Mouse (Mus musculus): ENCODE data around the gene Eif5a2.

GRCm38 (mm10) chr3:28766935-28767334 is 14.1 kb upstream of the Eif5a2 start:
- no peak for TF ChIP-seq CTCF (IDR thresholded peaks at IDR 0.05; ENCODE audit: borderline replicate concordance, insufficient read depth, low read length)
- no peak for TF ChIP-seq POLR2A (IDR thresholded peaks at IDR 0.05; ENCODE audit: low read depth, low read length)

Data from embryonic fibroblast, embryonic 13.5 days (primary cell).